Mouse (Mus musculus): Measurements from ENCODE around the gene Ctu2. TPM values are rescaled to one million over a fixed set of nuclear protein-coding genes. Genes with fewer than 3 reads are reported as not detected.

The Ctu2 gene
- total and polyA plus RNA-seq, 3 experiments, result 8.8 to 19.4 (median 10.9) TPM

DNA sequence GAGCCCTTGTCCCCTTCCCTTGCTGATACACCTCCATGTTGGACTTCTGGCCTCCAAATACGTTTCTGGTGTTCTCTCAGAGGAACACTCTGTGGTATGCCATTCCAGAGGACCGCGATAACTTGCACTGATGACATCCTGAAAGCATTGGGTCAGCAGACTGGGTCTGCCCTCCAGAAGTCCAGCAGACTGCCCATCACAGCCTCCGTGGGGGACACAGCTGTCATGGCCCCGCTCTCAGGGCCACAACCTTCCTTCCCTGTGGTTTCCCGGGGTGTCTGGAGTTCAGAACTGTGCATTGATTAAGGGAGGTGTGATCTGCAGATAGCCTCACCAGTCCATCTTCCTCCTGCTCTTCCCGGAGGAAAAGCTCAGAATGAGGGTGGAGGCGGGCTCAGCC lies 13.4 kb upstream of the Ctu2 start:
- DNase-seq (ENCODE audit: low spot score), result no peak
- Histone ChIP-seq H3K36me3 (replicated peaks) (peaks cover 26% of the 10 kb centered on the region), H3K9me3 (replicated peaks) (no peaks in the 10 kb centered on the region; the same call in 1 of the 2 replicates), H3K4me3 (ENCODE audit: low read depth, low read length) (no peak overlapping the region), H3K4me1 (ENCODE audit: insufficient read depth, low read depth, low read length) (peaks cover 54% of the 10 kb centered on the region), H3K27me3 (ENCODE audit: insufficient read depth, low read length) (peaks cover 59% of the 10 kb centered on the region)
- TF ChIP-seq GATA1 (IDR thresholded peaks at IDR 0.05; ENCODE audit: borderline replicate concordance, low read length) (no peak), CTCF (IDR thresholded peaks at IDR 0.05; ENCODE audit: low read depth, low read length) (no peak)
- ATAC-seq (ENCODE audit: extremely low read depth, insufficient number of reproducible peaks, low FRiP score, poor library complexity, severe bottlenecking), result no peak

DNA sequence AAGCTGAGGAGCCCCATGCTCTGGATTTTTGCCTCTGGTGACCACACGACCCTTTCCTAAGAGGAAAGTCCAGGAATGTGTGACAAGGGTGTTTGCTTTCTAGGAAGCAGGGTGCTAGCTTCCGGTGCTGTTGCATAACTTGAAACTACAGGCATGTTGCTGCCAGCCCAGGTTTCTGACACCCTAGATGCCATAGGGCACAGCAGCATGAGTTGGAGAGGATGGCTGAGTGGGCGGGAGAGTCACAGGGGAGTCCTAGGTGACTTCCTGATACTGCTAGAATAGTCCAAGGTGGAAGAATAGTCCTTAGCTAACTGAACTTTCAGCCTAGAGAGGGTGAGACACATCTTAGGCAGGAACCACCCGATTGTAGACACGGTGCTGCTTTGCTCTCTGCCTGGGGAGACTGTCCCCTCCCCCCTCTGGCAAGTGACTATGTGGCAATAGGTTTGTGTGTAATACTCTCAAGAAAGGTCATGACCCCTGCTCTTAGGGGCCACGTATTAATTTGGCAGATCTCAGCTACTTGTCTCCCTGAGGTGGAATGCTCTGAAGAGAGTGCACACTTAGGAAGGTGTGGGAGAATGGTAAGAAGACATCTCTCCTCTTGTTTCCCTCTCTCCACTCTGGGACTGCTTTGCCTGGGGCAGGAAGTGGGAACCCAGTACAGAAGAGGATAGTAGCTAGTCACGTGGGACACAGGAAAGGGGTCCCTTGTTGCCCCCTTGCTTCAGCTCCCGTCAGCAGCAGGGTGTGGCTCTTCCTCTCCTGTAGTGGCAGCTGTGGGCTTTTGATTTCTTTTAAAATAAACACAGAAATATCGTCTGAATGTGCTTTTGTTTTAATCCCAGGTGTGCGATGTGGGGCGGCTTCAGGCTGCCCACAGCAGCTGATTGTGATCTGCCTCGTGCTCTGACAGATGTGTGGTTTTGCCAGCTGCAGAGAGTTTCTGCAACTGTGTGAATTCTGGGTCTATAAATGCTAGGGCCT lies 12.0 kb upstream of the Ctu2 start:
- no peaks in the 10 kb centered on the region; the same call in 1 of the 2 replicates for H3K9me3 ChIP-seq (replicated peaks)
- peaks cover 40% of the 10 kb centered on the region for H3K36me3 ChIP-seq (replicated peaks)
- ATAC-seq (ENCODE audit: extremely low read depth, insufficient number of reproducible peaks, low FRiP score, poor library complexity, severe bottlenecking) (no peak), DNase-seq (ENCODE audit: low spot score) (no peak)
- H3K4me1 ChIP-seq (ENCODE audit: insufficient read depth, low read depth, low read length), result peaks cover 54% of the 10 kb centered on the region
- TF ChIP-seq GATA2 (IDR thresholded peaks at IDR 0.05; ENCODE audit: borderline replicate concordance, low read depth, low read length) (no peak), CTCF (IDR thresholded peaks at IDR 0.05; ENCODE audit: low read depth, low read length) (no peak), TAL1 (conservative IDR thresholded peaks at IDR 0.05; ENCODE audit: low read depth, low read length) (no peak), GATA1 (IDR thresholded peaks at IDR 0.05; ENCODE audit: borderline replicate concordance, low read length) (no peak), POLR2AphosphoS5 (IDR thresholded peaks at IDR 0.05; ENCODE audit: insufficient replicate concordance, low read depth, low read length) (no peak)
- H3K27me3 ChIP-seq (ENCODE audit: insufficient read depth, low read length), result peaks cover 46% of the 10 kb centered on the region
- no peak overlapping the region for H3K4me3 ChIP-seq (ENCODE audit: low read depth, low read length)

DNA sequence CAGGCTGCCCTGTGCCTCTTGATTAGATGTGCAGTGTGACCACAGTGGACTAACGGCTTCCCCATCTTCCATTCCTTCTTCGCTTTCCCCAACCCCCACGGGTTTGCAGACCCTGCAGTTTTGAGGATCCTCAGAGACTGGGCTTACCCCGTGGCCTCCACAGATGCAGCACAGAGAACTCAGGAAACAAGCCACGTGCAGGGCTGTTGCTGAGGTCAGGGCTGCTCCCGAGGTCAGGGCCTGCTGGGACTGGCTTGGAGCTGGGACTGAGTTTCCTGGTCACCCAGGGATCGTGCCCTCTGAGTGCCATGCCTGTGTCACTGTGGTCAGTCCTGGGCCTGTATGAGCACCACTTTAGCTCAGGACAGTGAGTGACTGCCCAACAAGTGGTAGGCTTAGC lies 11.0 kb upstream of the Ctu2 start:
- ATAC-seq (ENCODE audit: extremely low read depth, insufficient number of reproducible peaks, low FRiP score, poor library complexity, severe bottlenecking) (no peak), DNase-seq (ENCODE audit: low spot score) (no peak)
- H3K4me3 ChIP-seq (ENCODE audit: low read depth, low read length), result no peak overlapping the region
- H3K36me3 ChIP-seq (replicated peaks), result peaks cover 50% of the 10 kb centered on the region
- no peak for TF ChIP-seq GATA1 (IDR thresholded peaks at IDR 0.05; ENCODE audit: borderline replicate concordance, low read length)
- no peak for TF ChIP-seq TAL1 (conservative IDR thresholded peaks at IDR 0.05; ENCODE audit: low read depth, low read length)
- TF ChIP-seq POLR2AphosphoS5 (IDR thresholded peaks at IDR 0.05; ENCODE audit: insufficient replicate concordance, low read depth, low read length), result no peak
- TF ChIP-seq GATA2 (IDR thresholded peaks at IDR 0.05; ENCODE audit: borderline replicate concordance, low read depth, low read length), result no peak
- TF ChIP-seq CTCF (IDR thresholded peaks at IDR 0.05; ENCODE audit: low read depth, low read length), result no peak
- peaks cover 38% of the 10 kb centered on the region for H3K27me3 ChIP-seq (ENCODE audit: insufficient read depth, low read length)
- H3K4me1 ChIP-seq (ENCODE audit: insufficient read depth, low read depth, low read length), result peaks cover 48% of the 10 kb centered on the region
- H3K9me3 ChIP-seq (replicated peaks), result no peaks in the 10 kb centered on the region; the same call in 1 of the 2 replicates

DNA sequence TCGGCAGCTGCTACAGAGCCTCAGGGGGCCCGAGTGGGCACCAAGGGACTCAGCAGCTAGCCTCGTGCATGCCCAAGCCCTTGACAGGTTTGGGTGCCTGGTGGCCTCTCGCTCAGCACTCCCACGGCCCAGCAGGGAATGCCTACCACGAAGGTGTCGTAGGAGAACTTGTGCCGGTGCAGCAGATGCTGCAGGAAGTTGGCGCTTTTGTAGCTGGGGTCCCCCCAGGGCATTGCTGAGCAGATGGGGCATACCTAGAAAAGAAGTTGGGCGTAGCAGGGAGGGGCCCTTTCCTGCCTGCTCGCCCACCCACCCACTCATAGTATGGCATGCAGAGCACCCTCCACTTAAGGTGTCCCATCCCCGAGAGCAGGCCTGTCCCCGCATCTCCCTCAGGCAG lies 8.1 kb upstream of the Ctu2 start:
- H3K9me3 ChIP-seq (replicated peaks), result no peaks in the 10 kb centered on the region
- H3K4me1 ChIP-seq (ENCODE audit: insufficient read depth, low read depth, low read length), result peaks cover 32% of the 10 kb centered on the region
- DNase-seq (ENCODE audit: low spot score) (no peak), ATAC-seq (ENCODE audit: extremely low read depth, insufficient number of reproducible peaks, low FRiP score, poor library complexity, severe bottlenecking) (no peak)
- H3K36me3 ChIP-seq (replicated peaks), result peaks cover 73% of the 10 kb centered on the region
- H3K27me3 ChIP-seq (ENCODE audit: insufficient read depth, low read length), result peaks cover 10% of the 10 kb centered on the region
- no peak overlapping the region for H3K4me3 ChIP-seq (ENCODE audit: low read depth, low read length)
- TF ChIP-seq TAL1 (conservative IDR thresholded peaks at IDR 0.05; ENCODE audit: low read depth, low read length), result no peak
- TF ChIP-seq GATA2 (IDR thresholded peaks at IDR 0.05; ENCODE audit: borderline replicate concordance, low read depth, low read length), result no peak
- TF ChIP-seq CTCF (IDR thresholded peaks at IDR 0.05; ENCODE audit: low read depth, low read length), result no peak
- no peak for TF ChIP-seq GATA1 (IDR thresholded peaks at IDR 0.05; ENCODE audit: borderline replicate concordance, low read length)
- TF ChIP-seq POLR2AphosphoS5 (IDR thresholded peaks at IDR 0.05; ENCODE audit: insufficient replicate concordance, low read depth, low read length), result no peak

DNA sequence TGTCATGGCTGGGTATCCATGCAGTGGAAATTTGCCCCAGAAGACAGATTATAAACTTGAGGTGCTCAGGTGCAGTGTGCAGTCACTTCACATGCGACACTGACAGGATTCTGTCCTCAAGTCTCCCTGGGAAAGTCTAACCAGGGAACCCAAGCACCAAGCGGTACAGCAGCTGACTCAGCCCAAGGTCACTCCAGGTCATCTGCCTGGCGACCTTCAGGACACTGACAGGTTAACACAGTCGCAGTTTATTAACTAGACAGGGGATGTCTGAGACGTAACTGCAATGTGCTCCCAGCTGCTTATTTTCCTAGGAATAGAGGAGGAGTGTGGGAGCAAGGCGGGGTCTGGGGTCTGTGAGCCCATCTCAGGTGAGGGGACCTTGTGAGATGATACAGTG lies 6.5 kb upstream of the Ctu2 start:
- H3K9me3 ChIP-seq (replicated peaks), result no peaks in the 10 kb centered on the region
- ATAC-seq (ENCODE audit: extremely low read depth, insufficient number of reproducible peaks, low FRiP score, poor library complexity, severe bottlenecking) (no peak), DNase-seq (ENCODE audit: low spot score) (no peak)
- H3K36me3 ChIP-seq (replicated peaks), result peaks cover 89% of the 10 kb centered on the region
- TF ChIP-seq POLR2AphosphoS5 (IDR thresholded peaks at IDR 0.05; ENCODE audit: insufficient replicate concordance, low read depth, low read length) (no peak), CTCF (IDR thresholded peaks at IDR 0.05; ENCODE audit: low read depth, low read length) (no peak), TAL1 (conservative IDR thresholded peaks at IDR 0.05; ENCODE audit: low read depth, low read length) (no peak), GATA1 (IDR thresholded peaks at IDR 0.05; ENCODE audit: borderline replicate concordance, low read length) (no peak), GATA2 (IDR thresholded peaks at IDR 0.05; ENCODE audit: borderline replicate concordance, low read depth, low read length) (no peak)
- H3K4me1 ChIP-seq (ENCODE audit: insufficient read depth, low read depth, low read length), result peaks cover 32% of the 10 kb centered on the region
- H3K4me3 ChIP-seq (ENCODE audit: low read depth, low read length), result no peak overlapping the region
- no peaks in the 10 kb centered on the region; the same call in 1 of the 2 replicates for H3K27me3 ChIP-seq (ENCODE audit: insufficient read depth, low read length)

DNA sequence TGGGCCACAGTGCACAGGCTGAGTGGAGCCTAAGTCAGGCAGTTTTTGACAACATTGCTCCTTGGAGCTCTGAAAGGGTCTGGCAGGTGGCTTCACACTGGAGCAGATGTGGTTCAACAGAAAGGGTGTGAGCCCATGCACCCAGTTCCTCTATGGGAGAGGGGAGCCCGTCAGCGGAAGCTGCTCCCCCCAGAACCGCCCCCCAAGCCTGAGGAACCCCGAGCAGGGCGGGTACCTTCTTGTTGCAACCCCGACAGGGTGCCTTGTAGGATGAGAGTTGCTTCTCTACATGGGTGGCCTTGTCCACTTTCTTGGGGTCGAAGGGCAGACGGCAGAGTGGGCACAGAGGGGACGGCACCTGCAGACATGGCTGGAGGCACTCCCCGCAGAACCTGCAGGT lies 6.0 kb upstream of the Ctu2 start:
- Histone ChIP-seq H3K4me1 (ENCODE audit: insufficient read depth, low read depth, low read length) (peaks cover 32% of the 10 kb centered on the region), H3K9me3 (replicated peaks) (no peaks in the 10 kb centered on the region), H3K4me3 (ENCODE audit: low read depth, low read length) (no peak overlapping the region), H3K36me3 (replicated peaks) (peaks cover 89% of the 10 kb centered on the region), H3K27me3 (ENCODE audit: insufficient read depth, low read length) (no peaks in the 10 kb centered on the region; the same call in 1 of the 2 replicates)
- TF ChIP-seq GATA2 (IDR thresholded peaks at IDR 0.05; ENCODE audit: borderline replicate concordance, low read depth, low read length) (no peak), GATA1 (IDR thresholded peaks at IDR 0.05; ENCODE audit: borderline replicate concordance, low read length) (no peak), CTCF (IDR thresholded peaks at IDR 0.05; ENCODE audit: low read depth, low read length) (no peak), TAL1 (conservative IDR thresholded peaks at IDR 0.05; ENCODE audit: low read depth, low read length) (no peak), POLR2AphosphoS5 (IDR thresholded peaks at IDR 0.05; ENCODE audit: insufficient replicate concordance, low read depth, low read length) (no peak)
- ATAC-seq (ENCODE audit: extremely low read depth, insufficient number of reproducible peaks, low FRiP score, poor library complexity, severe bottlenecking), result no peak
- no peak for DNase-seq (ENCODE audit: low spot score)

Measured in G1E (cell line).